Mouse (Mus musculus) hindbrain, embryonic 16.5 days (tissue): ENCODE measurements at regions not wholly inside any gene's neighbourhood (a gene's known extent, or its start where the extent isn't known, plus 50 kb on each side); places are given as distances from the start of the nearest gene placed in this dataset.

Experiments used
- ATAC-seq: fragments of 200-750 bp; cut with Nextera tagmentation; 2 replicates; pipeline ENCODE4 v1.8.0; 2017; ENCODE audit warnings: moderate TSS enrichment, moderate library complexity
- H3K27ac ChIP-seq: fragments of 300-500 bp; sonication (generic); 2 replicates; pipeline ENCODE4 v1.5.1; 2014; ENCODE audit warnings: low read depth, mild to moderate bottlenecking, control low read depth, low read length, moderate library complexity
- H3K27me3 ChIP-seq: fragments of 300-500 bp; sonication (generic); replicated peaks from 2 replicates; pipeline ENCODE4 v1.6.1; 2014; ENCODE audit warnings: low read length; ENCODE audit not compliant: control insufficient read depth, insufficient read depth
- H3K36me3 ChIP-seq: fragments of 300-500 bp; sonication (generic); 2 replicates; pipeline ENCODE4 v1.6.1; 2014; ENCODE audit warnings: mild to moderate bottlenecking, low read length, moderate library complexity, mixed read lengths; ENCODE audit not compliant: control insufficient read depth, insufficient read depth
- H3K4me1 ChIP-seq: fragments of 300-500 bp; sonication (generic); 2 replicates; pipeline ENCODE4 v1.6.1; 2014; ENCODE audit warnings: low read depth, low read length; ENCODE audit not compliant: control insufficient read depth, insufficient read depth
- H3K4me2 ChIP-seq: fragments of 300-500 bp; sonication (generic); 2 replicates; pipeline ENCODE4 v1.6.1; 2014; ENCODE audit warnings: mild to moderate bottlenecking, low read length, control low read depth, moderate library complexity
- H3K4me3 ChIP-seq: fragments of 300-500 bp; sonication (generic); 2 replicates; pipeline ENCODE4 v1.5.1; 2014; ENCODE audit warnings: mild to moderate bottlenecking, low read length, control low read depth, moderate library complexity
- H3K9ac ChIP-seq: fragments of 300-500 bp; sonication (generic); 2 replicates; pipeline ENCODE4 v1.6.1; 2014; ENCODE audit warnings: low read depth, mild to moderate bottlenecking, control low read depth, low read length, moderate library complexity
- H3K9me3 ChIP-seq: fragments of 300-500 bp; sonication (generic); 2 replicates; pipeline ENCODE4 v1.6.1; 2014; ENCODE audit warnings: mild to moderate bottlenecking, low read length, moderate library complexity; ENCODE audit not compliant: control insufficient read depth
- WGBS: fragments of 180-500 bp; shearing (Covaris S2); extraction: QIAGEN DNeasy Blood & Tissue Kit; methylation state at CpG from one replicate; pipeline ENCODE4 v1.1.7; 2014; 5-methylcytosine and 5-hydroxymethylcytosine counted together

- H3K36me3 ChIP-seq: no peaks in the 10 kb centered on the region
- 85% methylated on average over 1 of the region's 1 CpGs for WGBS
- H3K4me1 ChIP-seq: no peaks in the 10 kb centered on the region
- no peaks in the 10 kb centered on the region for H3K27me3 ChIP-seq
- no peak overlapping the region for H3K4me2 ChIP-seq
- no peaks in the 10 kb centered on the region for H3K9me3 ChIP-seq
- no peak overlapping the region for H3K9ac ChIP-seq
- ATAC-seq: no peak
- no peak overlapping the region for H3K4me3 ChIP-seq
- H3K27ac ChIP-seq: no peak overlapping the region
Measured at GRCm38 (mm10) chr8:42026934-42027333, 610.1 kb upstream of the Frg1 start.

DNA sequence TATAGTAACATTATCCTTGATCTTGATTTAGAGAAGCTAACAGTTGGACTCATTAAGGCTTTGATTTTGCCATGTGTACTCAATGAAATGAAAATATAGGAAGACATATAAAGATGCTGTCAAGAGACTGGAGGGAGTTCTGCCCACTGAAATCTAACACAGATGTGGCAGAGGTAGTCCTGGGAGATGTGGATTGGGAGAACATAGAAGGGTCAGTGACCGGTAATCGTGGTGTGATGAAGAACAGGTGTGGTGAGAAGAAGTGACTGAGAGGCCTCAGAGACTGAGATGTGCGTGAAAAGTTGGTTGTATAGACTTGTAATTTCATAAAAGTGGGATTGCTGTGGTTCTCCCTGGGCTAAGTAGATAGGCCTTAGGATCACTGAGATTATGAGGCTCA, 600.9 kb upstream of the Frg1 start:
- Histone ChIP-seq H3K36me3 (no peaks in the 10 kb centered on the region), H3K27ac (no peak overlapping the region), H3K27me3 (no peaks in the 10 kb centered on the region), H3K4me2 (no peak overlapping the region), H3K9ac (no peak overlapping the region), H3K4me3 (no peak overlapping the region), H3K9me3 (no peaks in the 10 kb centered on the region), H3K4me1 (no peaks in the 10 kb centered on the region)
- no peak for ATAC-seq
- WGBS: 87% methylated on average over 3 of the region's 3 CpGs

GRCm38 (mm10) chr8:42003170-42003569, 586.3 kb upstream of the Frg1 start:
- H3K27ac ChIP-seq: no peak overlapping the region
- no peaks in the 10 kb centered on the region for H3K27me3 ChIP-seq
- H3K4me3 ChIP-seq: no peak overlapping the region
- no peaks in the 10 kb centered on the region for H3K36me3 ChIP-seq
- H3K4me2 ChIP-seq: no peak overlapping the region
- H3K4me1 ChIP-seq: no peaks in the 10 kb centered on the region
- no peak for ATAC-seq
- no peaks in the 10 kb centered on the region for H3K9me3 ChIP-seq
- no peak overlapping the region for H3K9ac ChIP-seq

- Histone ChIP-seq H3K4me2 (no peak overlapping the region), H3K4me3 (no peak overlapping the region), H3K27me3 (no peaks in the 10 kb centered on the region), H3K9me3 (no peaks in the 10 kb centered on the region), H3K27ac (no peak overlapping the region), H3K9ac (no peak overlapping the region), H3K36me3 (no peaks in the 10 kb centered on the region), H3K4me1 (no peaks in the 10 kb centered on the region)
- WGBS: 74% methylated on average over 8 of the region's 8 CpGs
- ATAC-seq: no peak
Measured at GRCm38 (mm10) chr8:41989040-41989501, 572.2 kb upstream of the Frg1 start.

DNA sequence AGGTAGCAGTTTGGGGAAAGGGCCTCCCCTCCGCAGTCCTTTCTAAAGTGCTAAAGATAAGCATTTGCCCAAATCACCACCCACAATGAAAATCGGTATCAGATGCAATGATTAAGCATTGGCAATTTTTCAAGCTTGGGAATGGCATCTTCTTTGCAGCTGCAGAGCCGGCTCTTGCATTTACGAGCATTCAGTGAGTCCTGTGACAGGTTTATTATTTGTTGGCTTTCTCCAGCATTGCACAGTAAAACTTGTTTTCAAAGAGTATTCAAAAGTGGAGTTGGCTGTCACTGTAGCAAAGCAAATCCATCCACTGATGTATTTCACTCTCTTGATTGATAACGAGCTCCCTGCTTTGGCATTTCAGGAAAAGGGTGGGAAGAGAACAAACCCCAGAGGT, 571.3 kb upstream of the Frg1 start:
- no peaks in the 10 kb centered on the region for H3K4me1 ChIP-seq
- no peaks in the 10 kb centered on the region for H3K9me3 ChIP-seq
- 67% methylated on average over 5 of the region's 5 CpGs for WGBS

DNA sequence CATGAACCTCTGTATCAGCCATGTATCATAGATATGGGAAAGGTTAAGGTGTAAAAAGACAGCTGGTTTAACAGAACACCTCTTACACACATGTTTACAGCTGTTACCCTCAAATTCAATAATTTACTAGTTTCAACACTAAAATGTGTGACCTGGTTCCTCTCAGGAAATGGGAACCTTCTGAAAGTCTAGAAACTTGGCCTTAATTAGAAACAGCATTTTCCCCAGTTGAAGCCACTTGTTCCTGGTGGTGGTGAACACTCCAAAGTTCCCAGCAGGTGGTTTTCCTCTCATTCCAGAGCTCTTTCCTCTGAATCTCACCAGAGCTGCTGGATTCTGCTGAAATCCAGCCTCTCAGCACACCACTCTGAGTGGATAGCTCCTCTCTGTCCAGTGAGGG, 570.5 kb upstream of the Frg1 start:
- Histone ChIP-seq H3K4me3 (no peak overlapping the region), H3K27ac (no peak overlapping the region), H3K9me3 (no peaks in the 10 kb centered on the region), H3K4me1 (no peaks in the 10 kb centered on the region), H3K4me2 (no peak overlapping the region), H3K27me3 (no peaks in the 10 kb centered on the region), H3K36me3 (no peaks in the 10 kb centered on the region), H3K9ac (no peak overlapping the region)
- no peak for ATAC-seq

More for the DNA sequence above, 571.3 kb upstream of the Frg1 start:
- Histone ChIP-seq H3K36me3 (no peaks in the 10 kb centered on the region), H3K27me3 (no peaks in the 10 kb centered on the region), H3K4me3 (no peak overlapping the region), H3K27ac (no peak overlapping the region), H3K4me2 (no peak overlapping the region), H3K9ac (no peak overlapping the region)
- ATAC-seq: no peak

DNA sequence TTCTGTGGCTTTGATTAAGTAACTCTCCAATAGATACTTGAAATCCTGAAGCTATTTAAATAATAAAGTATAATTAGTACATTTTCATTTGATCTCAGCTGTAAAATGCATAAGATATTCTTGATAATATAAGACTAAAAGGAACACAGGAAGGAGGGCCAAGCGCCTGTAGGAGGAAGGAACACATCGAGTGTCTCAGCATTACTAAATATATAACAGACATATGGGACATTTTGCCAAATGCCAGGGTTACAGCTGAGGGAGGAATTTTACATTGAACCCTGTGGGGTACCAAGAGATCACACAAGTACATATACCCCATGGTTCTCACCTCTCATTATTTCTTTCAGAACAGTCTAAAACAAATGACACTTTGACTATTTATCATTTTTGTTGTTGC, 555.5 kb upstream of the Frg1 start:
- Histone ChIP-seq H3K27ac (no peak overlapping the region), H3K4me3 (no peak overlapping the region), H3K9ac (no peak overlapping the region), H3K4me1 (no peaks in the 10 kb centered on the region), H3K9me3 (no peaks in the 10 kb centered on the region), H3K36me3 (no peaks in the 10 kb centered on the region), H3K4me2 (no peak overlapping the region), H3K27me3 (no peaks in the 10 kb centered on the region)
- 95% methylated on average over 2 of the region's 2 CpGs for WGBS
- ATAC-seq: no peak

- Histone ChIP-seq H3K4me1 (no peaks in the 10 kb centered on the region), H3K9ac (no peak overlapping the region), H3K4me2 (no peak overlapping the region), H3K9me3 (no peaks in the 10 kb centered on the region), H3K27me3 (no peaks in the 10 kb centered on the region), H3K27ac (no peak overlapping the region), H3K36me3 (no peaks in the 10 kb centered on the region), H3K4me3 (no peak overlapping the region)
- 78% methylated on average over 3 of the region's 3 CpGs for WGBS
- no peak for ATAC-seq
Measured at GRCm38 (mm10) chr8:41970536-41970935, 553.7 kb upstream of the Frg1 start.

DNA sequence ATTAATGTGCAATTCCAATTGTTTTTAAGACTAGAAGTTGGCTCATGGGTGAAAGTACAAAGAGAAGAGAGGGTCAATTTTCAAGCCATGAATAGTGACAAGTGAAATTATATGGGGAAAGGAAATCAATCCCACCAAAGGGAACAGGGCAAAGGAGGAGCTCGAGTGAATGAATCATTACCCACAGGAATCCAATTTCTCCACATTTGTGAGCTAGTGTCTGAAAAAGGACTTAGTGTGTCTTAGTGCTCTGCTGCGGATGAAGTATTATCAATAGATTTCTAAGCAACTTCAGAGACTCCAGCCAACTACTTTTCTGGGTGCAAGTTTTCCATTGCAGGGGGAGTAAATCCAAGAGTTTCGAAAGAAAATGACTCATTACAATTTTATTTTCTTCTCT, 552.5 kb upstream of the Frg1 start:
- Histone ChIP-seq H3K9ac (no peak overlapping the region), H3K4me1 (no peaks in the 10 kb centered on the region), H3K27me3 (no peaks in the 10 kb centered on the region), H3K4me2 (no peak overlapping the region), H3K27ac (no peak overlapping the region), H3K9me3 (no peaks in the 10 kb centered on the region), H3K36me3 (no peaks in the 10 kb centered on the region), H3K4me3 (no peak overlapping the region)
- ATAC-seq: no peak
- WGBS: 81% methylated on average over 3 of the region's 3 CpGs

DNA sequence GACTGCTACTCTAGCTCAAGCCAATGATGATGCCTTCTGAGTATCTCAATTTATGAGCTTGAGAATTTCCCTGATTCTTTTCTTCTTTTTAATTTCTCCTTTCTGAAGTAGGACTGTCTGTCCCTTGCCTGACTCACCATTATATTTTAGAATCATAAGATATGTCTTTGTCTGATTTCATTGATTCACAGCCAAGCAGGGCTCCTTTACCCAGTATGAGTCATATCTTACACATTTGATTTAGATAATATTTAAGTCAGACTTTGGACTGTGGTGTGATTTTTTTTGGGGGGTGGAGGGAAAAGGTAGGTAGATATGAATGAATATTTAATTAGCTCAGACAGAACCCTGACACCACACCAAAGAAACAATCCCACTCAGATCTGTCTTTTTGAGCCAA, 547.2 kb upstream of the Frg1 start:
- Histone ChIP-seq H3K4me3 (no peak overlapping the region), H3K4me2 (no peak overlapping the region), H3K27ac (no peak overlapping the region), H3K9ac (no peak overlapping the region), H3K4me1 (no peaks in the 10 kb centered on the region), H3K27me3 (no peaks in the 10 kb centered on the region), H3K36me3 (no peaks in the 10 kb centered on the region), H3K9me3 (no peaks in the 10 kb centered on the region)
- no peak for ATAC-seq
